ENCODE assay signal across 9 mouse cellular contexts in the genomic region with DNA sequence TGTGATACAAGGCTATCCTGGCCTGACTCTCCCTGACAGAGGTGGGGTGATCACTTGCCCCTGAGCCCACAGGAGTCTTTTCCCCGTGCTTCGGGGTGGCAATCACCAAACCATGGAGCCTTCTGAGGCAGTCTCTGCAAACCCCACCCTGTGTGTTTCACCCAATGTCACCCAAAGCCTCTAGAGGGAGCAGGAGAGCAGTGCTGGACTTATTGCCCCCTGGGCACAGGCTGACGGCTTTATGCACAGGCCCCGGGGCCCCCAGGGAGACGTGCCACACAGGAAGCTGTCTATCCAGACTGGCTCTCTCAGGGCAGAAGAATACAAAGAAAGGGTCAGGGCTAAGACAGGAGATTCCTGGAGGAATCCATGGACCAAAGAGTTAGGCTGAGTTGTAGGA. TPM values are rescaled to one million over a fixed set of nuclear protein-coding genes. Genes with fewer than 3 reads are reported as not detected.
A peak's percentile ranks its signal among the peaks of the same experiment; 100 is the strongest.
DNase-seq lines count a peak whose midpoint lies in the region; ATAC-seq and TF ChIP-seq lines count a peak whose summit lies in the region.
"Had no signal": no experiment of that assay in that cellular context is flagged by ENCODE, and none has a peak within 500 bp of the region (broad histone marks: within the 10 kb centered on the region; RNA-seq: fewer than 3 reads in every experiment).

No protein-coding gene starts in this region.

- no peak overlapping the region for H3K9ac ChIP-seq in forebrain, postnatal 0 days
- H3K9ac ChIP-seq in forebrain, embryonic 14.5 days (ENCODE audit: low read length) = no peak overlapping the region
- H3K9ac ChIP-seq in liver, adult 2 months (ENCODE audit: low read depth, low read length) = no peak overlapping the region
- H3K9ac ChIP-seq: midbrain, embryonic 12.5 days had no signal

- no peak overlapping the region for H3K4me3 ChIP-seq in forebrain, postnatal 0 days (ENCODE audit: low read depth, low read length)
- no peak overlapping the region for H3K4me3 ChIP-seq in forebrain, embryonic 14.5 days (ENCODE audit: low read depth, low read length)
- H3K4me3 ChIP-seq in liver, adult 2 months (ENCODE audit: insufficient read depth, low read depth, low read length) = no peak overlapping the region
- H3K4me3 ChIP-seq in hindbrain, embryonic 10.5 days = no peak overlapping the region
- H3K4me3 ChIP-seq: midbrain, embryonic 12.5 days had no signal

- H3K27ac ChIP-seq in forebrain, postnatal 0 days (ENCODE audit: low read depth, low read length) = no peak overlapping the region
- H3K27ac ChIP-seq in forebrain, embryonic 14.5 days (ENCODE audit: low read depth, low read length) = no peak overlapping the region
- H3K27ac ChIP-seq in liver, adult 2 months (replicated peaks; ENCODE audit: insufficient read depth, low read depth, low read length) = no peak overlapping the region
- no peak overlapping the region for H3K27ac ChIP-seq in hindbrain, embryonic 10.5 days
- H3K27ac ChIP-seq: midbrain, embryonic 12.5 days had no signal

- no peak for TF ChIP-seq POLR2A in liver, adult 2 months (IDR thresholded peaks at IDR 0.05; ENCODE audit: extremely low read depth, insufficient read depth, low read length)

- H3K27me3 ChIP-seq in forebrain, postnatal 0 days (ENCODE audit: insufficient read depth, low read length) = no peaks in the 10 kb centered on the region
- H3K27me3 ChIP-seq in forebrain, embryonic 14.5 days (replicated peaks; ENCODE audit: control insufficient read depth, insufficient read depth, low read length) = no peaks in the 10 kb centered on the region
- no peaks in the 10 kb centered on the region for H3K27me3 ChIP-seq in liver, adult 2 months (ENCODE audit: control insufficient read depth, insufficient read depth, low read length)
- H3K27me3 ChIP-seq in hindbrain, embryonic 10.5 days (ENCODE audit: insufficient read depth, poor library complexity, severe bottlenecking) = 0 out of 2 replicates have a peak, but pooled peaks cover 3% of the 10 kb centered on the region

- no peak for ATAC-seq in forebrain, postnatal 0 days
- no peak for ATAC-seq in forebrain, embryonic 14.5 days
- ATAC-seq in neutrophil, adult 5-6 weeks (ENCODE audit: extremely low read depth, insufficient number of reproducible peaks, low FRiP score, poor library complexity, severe bottlenecking) = peak; percentile 54; the same call in 1 of the 2 replicates

- no peak overlapping the region for H3K4me2 ChIP-seq in forebrain, postnatal 0 days (ENCODE audit: low read depth)
- no peak overlapping the region for H3K4me2 ChIP-seq in forebrain, embryonic 14.5 days (ENCODE audit: low read length)
- H3K4me2 ChIP-seq: midbrain, embryonic 12.5 days had no signal

- no peaks in the 10 kb centered on the region for H3K36me3 ChIP-seq in forebrain, postnatal 0 days (ENCODE audit: insufficient read depth)
- H3K36me3 ChIP-seq in forebrain, embryonic 14.5 days (ENCODE audit: control insufficient read depth, insufficient read depth, low read length) = no peaks in the 10 kb centered on the region
- no peaks in the 10 kb centered on the region for H3K36me3 ChIP-seq in liver, adult 2 months (ENCODE audit: control insufficient read depth, insufficient read depth, low read length)
- no peaks in the 10 kb centered on the region for H3K36me3 ChIP-seq in hindbrain, embryonic 10.5 days
- H3K36me3 ChIP-seq: midbrain, embryonic 12.5 days had no signal

- peak; percentile 52 for TF ChIP-seq CTCF in forebrain, postnatal 0 days (IDR thresholded peaks at IDR 0.05; ENCODE audit: low read depth)
- peak; percentile 89 for TF ChIP-seq CTCF in liver, adult 2 months (IDR thresholded peaks at IDR 0.05; ENCODE audit: low read depth, low read length)

- DNase-seq in forebrain, postnatal 0 days = no peak
- no peak for DNase-seq in forebrain, embryonic 14.5 days (ENCODE audit: low spot score)
- DNase-seq in urinary bladder, postnatal 36 days (ENCODE audit: low spot score in 2 of 2) = peak; percentile 49 to 53
- DNase-seq in urinary bladder, adult 2 months (ENCODE audit: low spot score) = no peak
- DNase-seq in liver, adult 2 months (ENCODE audit: extremely low read depth, low read depth, low spot score) = no peak
- DNase-seq in ovary, postnatal 36 days (ENCODE audit: low spot score) = no peak
- DNase-seq in hindbrain, embryonic 10.5 days (ENCODE audit: low spot score) = no peak

- no peaks in the 10 kb centered on the region for H3K4me1 ChIP-seq in forebrain, postnatal 0 days (ENCODE audit: insufficient read depth)
- H3K4me1 ChIP-seq in forebrain, embryonic 14.5 days (ENCODE audit: control insufficient read depth, insufficient read depth, low read length) = no peaks in the 10 kb centered on the region
- no peaks in the 10 kb centered on the region for H3K4me1 ChIP-seq in liver, adult 2 months (ENCODE audit: control insufficient read depth, insufficient read depth, low read length)
- H3K4me1 ChIP-seq in hindbrain, embryonic 10.5 days (replicated peaks) = 0 out of 2 replicates have a peak, but pooled peaks cover 5% of the 10 kb centered on the region
- H3K4me1 ChIP-seq: midbrain, embryonic 12.5 days had no signal

- no peaks in the 10 kb centered on the region for H3K9me3 ChIP-seq in forebrain, postnatal 0 days (ENCODE audit: low read length)
- H3K9me3 ChIP-seq in forebrain, embryonic 14.5 days (replicated peaks; ENCODE audit: control insufficient read depth, low read length) = no peaks in the 10 kb centered on the region
- no peaks in the 10 kb centered on the region for H3K9me3 ChIP-seq in hindbrain, embryonic 10.5 days
- H3K9me3 ChIP-seq: midbrain, embryonic 12.5 days had no signal

- H3K79me2 ChIP-seq in liver, adult 2 months (ENCODE audit: control insufficient read depth, insufficient read depth, low read length) = no peaks in the 10 kb centered on the region

- 56% methylated on average over 5 of the region's 5 CpGs for WGBS in forebrain, postnatal 0 days
- WGBS in forebrain, embryonic 14.5 days = 64% methylated on average over 5 of the region's 5 CpGs
- WGBS in liver, adult 2 months = 31% methylated on average over 5 of the region's 5 CpGs
- WGBS in hindbrain, embryonic 10.5 days = 62% methylated on average over 5 of the region's 5 CpGs

RNA-seq across cellular contexts. Expression of a gene that starts 9.1 kb away (rescaled TPM):
- 70.7 and 96.5 TPM in 2 replicates for total RNA-seq in forebrain, postnatal 0 days (2014; rRNA removed)
- 2.0 and 2.3 TPM in 2 replicates for polyA plus RNA-seq in forebrain, postnatal 0 days (2015; fragmentation: Nextera tagmentation; extraction: Ambion mirVana)
- polyA plus RNA-seq in forebrain, embryonic 14.5 days (2014; fragmentation: Nextera tagmentation; extraction: Ambion mirVana) = 2.3 and 2.6 TPM in 2 replicates
- polyA plus RNA-seq in urinary bladder, adult 2 months (2012; rRNA removed) = 98.3 and 138 TPM in 2 replicates
- 120 TPM in 2 replicates for total RNA-seq in liver, adult 2 months (2014; rRNA removed)
- 188 and 288 TPM in 2 replicates for polyA plus RNA-seq in liver, adult 2 months (2012; rRNA removed)
- total RNA-seq in neutrophil, adult 5-6 weeks (2017) = 19.5 and 23.0 TPM in 2 replicates
- 2.0 TPM in 2 replicates for polyA plus RNA-seq in hindbrain, embryonic 10.5 days (2016; fragmentation: Nextera tagmentation; extraction: Ambion mirVana)

Comparison
In these comparisons a context has a peak if more than half of its experiments do, and no peak if none do; other contexts are left out.
1. DNase-seq: peak in urinary bladder, postnatal 36 days (2 of 2); none in forebrain, postnatal 0 days (single experiment), forebrain, embryonic 14.5 days (single experiment), urinary bladder, adult 2 months (single experiment), liver, adult 2 months (single experiment), ovary, postnatal 36 days (single experiment) and hindbrain, embryonic 10.5 days (single experiment).
2. RNA of a gene that starts 9.1 kb away (polyA plus RNA-seq): 188 to 288 TPM in liver, adult 2 months and 98.3 to 138 TPM in urinary bladder, adult 2 months; 2.3 to 2.6 TPM in forebrain, embryonic 14.5 days, 2.0 to 2.3 TPM in forebrain, postnatal 0 days and 2.0 TPM in hindbrain, embryonic 10.5 days; every median in the first group is over 10 times any median in the second.